Comparison of ENCODE assay signal across 19 mouse cellular contexts in genomic region chr16:86242766-86243510, GRCm38 (mm10).
A peak's percentile ranks its signal among the peaks of the same experiment; 100 is the strongest.
DNase-seq lines count a peak whose midpoint lies in the region; ATAC-seq and TF ChIP-seq lines count a peak whose summit lies in the region.
"Had no signal": no experiment of that assay in that cellular context is flagged by ENCODE, and none has a peak within 500 bp of the region (broad histone marks: within the 10 kb centered on the region; RNA-seq: fewer than 3 reads in every experiment).

No protein-coding gene starts in this region.

- ATAC-seq in kidney, postnatal 0 days (replicated peaks; ENCODE audit: low FRiP score, low read depth), result no peak
- ATAC-seq in stomach, embryonic 16.5 days (ENCODE audit: insufficient read depth, low FRiP score), result peak; percentile 53; the same call in 1 of the 2 replicates
- ATAC-seq in stomach, postnatal 0 days (ENCODE audit: low FRiP score, low TSS enrichment), result no peak
- ATAC-seq: intestine, postnatal 0 days had no signal

- no peaks in the 10 kb centered on the region for H3K36me3 ChIP-seq in kidney, postnatal 0 days (ENCODE audit: insufficient read depth, low read length)
- H3K36me3 ChIP-seq in stomach, embryonic 16.5 days (ENCODE audit: control insufficient read depth, insufficient read depth, low read length), result no peaks in the 10 kb centered on the region
- no peaks in the 10 kb centered on the region for H3K36me3 ChIP-seq in stomach, postnatal 0 days (ENCODE audit: control insufficient read depth, insufficient read depth, low read length)
- H3K36me3 ChIP-seq: embryonic facial prominence, embryonic 13.5 days; forebrain, embryonic 12.5 days; G1E; hindbrain, embryonic 15.5 days; midbrain, embryonic 12.5 days; neural tube, embryonic 15.5 days had no signal

- H3K27ac ChIP-seq in kidney, postnatal 0 days, result no peak overlapping the region
- no peak overlapping the region for H3K27ac ChIP-seq in stomach, embryonic 16.5 days (ENCODE audit: low read length)
- no peak overlapping the region for H3K27ac ChIP-seq in stomach, postnatal 0 days (replicated peaks)
- H3K27ac ChIP-seq: embryonic facial prominence, embryonic 13.5 days; forebrain, embryonic 12.5 days; hindbrain, embryonic 15.5 days; macrophage; midbrain, embryonic 12.5 days; neural tube, embryonic 15.5 days had no signal

- no peak for TF ChIP-seq EP300 in stomach, postnatal 0 days (optimal IDR thresholded peaks at IDR 0.05)

- no peak overlapping the region for H3K4me2 ChIP-seq in kidney, postnatal 0 days (ENCODE audit: low read length)
- no peak overlapping the region for H3K4me2 ChIP-seq in stomach, embryonic 16.5 days (ENCODE audit: low read depth, low read length)
- H3K4me2 ChIP-seq in stomach, postnatal 0 days (replicated peaks; ENCODE audit: low read depth), result no peak overlapping the region
- H3K4me2 ChIP-seq: embryonic facial prominence, embryonic 13.5 days; forebrain, embryonic 12.5 days; hindbrain, embryonic 15.5 days; liver, embryonic 11.5 days; midbrain, embryonic 12.5 days; neural tube, embryonic 15.5 days had no signal

- WGBS in kidney, postnatal 0 days, result 59% methylated on average over 3 of the region's 3 CpGs
- WGBS in stomach, embryonic 16.5 days, result 57% methylated on average over 3 of the region's 3 CpGs
- 59% methylated on average over 3 of the region's 3 CpGs for WGBS in stomach, postnatal 0 days

- no peak for TF ChIP-seq CTCF in kidney, postnatal 0 days (IDR thresholded peaks at IDR 0.05; ENCODE audit: low read depth)
- no peak for TF ChIP-seq CTCF in stomach, postnatal 0 days (IDR thresholded peaks at IDR 0.05; ENCODE audit: low read depth)

- H3K4me3 ChIP-seq in kidney, postnatal 0 days (replicated peaks; ENCODE audit: low read depth, low read length), result no peak overlapping the region
- H3K4me3 ChIP-seq in stomach, embryonic 16.5 days (replicated peaks; ENCODE audit: low read length), result no peak overlapping the region
- no peak overlapping the region for H3K4me3 ChIP-seq in stomach, postnatal 0 days (ENCODE audit: low read depth, low read length)
- H3K4me3 ChIP-seq: embryonic facial prominence, embryonic 13.5 days; forebrain, embryonic 12.5 days; hindbrain, embryonic 15.5 days; midbrain, embryonic 12.5 days; neural tube, embryonic 15.5 days had no signal

- DNase-seq in heart, adult 11 months, result peak; percentile 96
- no peak for DNase-seq in heart, postnatal 36 days
- peak; percentile 76 for DNase-seq in kidney, postnatal 0 days (ENCODE audit: low spot score)
- no peak for DNase-seq in kidney, postnatal 25 days
- DNase-seq in stomach, postnatal 0 days (ENCODE audit: low spot score), result no peak
- no peak for DNase-seq in layer of hippocampus, postnatal 14 days (ENCODE audit: low spot score in 2 of 2)
- DNase-seq: adrenal gland, postnatal 10 days; cerebellum, adult 18-20 months; thymus, postnatal 25 days had no signal

- H3K4me1 ChIP-seq in kidney, postnatal 0 days (replicated peaks; ENCODE audit: insufficient read depth, low read length), result no peaks in the 10 kb centered on the region
- no peaks in the 10 kb centered on the region for H3K4me1 ChIP-seq in stomach, embryonic 16.5 days (ENCODE audit: control insufficient read depth, insufficient read depth, low read length)
- H3K4me1 ChIP-seq in stomach, postnatal 0 days (replicated peaks; ENCODE audit: control insufficient read depth, insufficient read depth), result no peaks in the 10 kb centered on the region
- H3K4me1 ChIP-seq: embryonic facial prominence, embryonic 13.5 days; forebrain, embryonic 12.5 days; hindbrain, embryonic 15.5 days; midbrain, embryonic 12.5 days; neural tube, embryonic 15.5 days had no signal

- intact Hi-C loops in heart, postnatal 36 days (cut with DNase I), result no loop called here

- no peak overlapping the region for H3K9ac ChIP-seq in kidney, postnatal 0 days (ENCODE audit: low read depth, low read length)
- no peak overlapping the region for H3K9ac ChIP-seq in stomach, embryonic 16.5 days (ENCODE audit: low read length)
- no peak overlapping the region for H3K9ac ChIP-seq in stomach, postnatal 0 days (ENCODE audit: low read length)
- H3K9ac ChIP-seq: embryonic facial prominence, embryonic 13.5 days; forebrain, embryonic 12.5 days; hindbrain, embryonic 15.5 days; midbrain, embryonic 12.5 days; neural tube, embryonic 15.5 days had no signal

- no peaks in the 10 kb centered on the region for H3K27me3 ChIP-seq in kidney, postnatal 0 days (ENCODE audit: insufficient read depth, low read length)
- H3K27me3 ChIP-seq in stomach, embryonic 16.5 days (ENCODE audit: control insufficient read depth, insufficient read depth, low read length), result no peaks in the 10 kb centered on the region
- no peaks in the 10 kb centered on the region for H3K27me3 ChIP-seq in stomach, postnatal 0 days (ENCODE audit: control insufficient read depth, insufficient read depth, low read length)
- H3K27me3 ChIP-seq: embryonic facial prominence, embryonic 13.5 days; forebrain, embryonic 12.5 days; hindbrain, embryonic 15.5 days; midbrain, embryonic 12.5 days; neural tube, embryonic 15.5 days had no signal

- H3K9me3 ChIP-seq in kidney, postnatal 0 days (replicated peaks; ENCODE audit: low read length), result no peaks in the 10 kb centered on the region
- no peaks in the 10 kb centered on the region for H3K9me3 ChIP-seq in stomach, embryonic 16.5 days (replicated peaks; ENCODE audit: control insufficient read depth, low read length)
- H3K9me3 ChIP-seq in stomach, postnatal 0 days (ENCODE audit: control insufficient read depth, low read length), result no peaks in the 10 kb centered on the region
- H3K9me3 ChIP-seq: embryonic facial prominence, embryonic 13.5 days; forebrain, embryonic 12.5 days; G1E; hindbrain, embryonic 15.5 days; midbrain, embryonic 12.5 days; neural tube, embryonic 15.5 days had no signal

Comparison
In these comparisons a context has a peak if more than half of its experiments do, and no peak if none do; other contexts are left out.
1. DNase-seq: peak in heart, adult 11 months (single experiment) and kidney, postnatal 0 days (single experiment); none in heart, postnatal 36 days (0 of 2), kidney, postnatal 25 days (0 of 2), stomach, postnatal 0 days (single experiment) and layer of hippocampus, postnatal 14 days (0 of 2).